Mouse (Mus musculus) cerebellum, adult 2 months (tissue): ENCODE results near the gene Insrr.

ENCODE experiments used
- CTCF ChIP-seq: fragments of 200-500 bp; IDR thresholded peaks from 2 replicates; pipeline ENCODE4 v1.5.1; 2011; ENCODE audit warnings: low read depth, mild to moderate bottlenecking, control low read depth, low read length, moderate library complexity, borderline replicate concordance; ENCODE audit not compliant: insufficient read depth
- POLR2A ChIP-seq: fragments of 200-500 bp; IDR thresholded peaks from 2 replicates; pipeline ENCODE4 v1.6.1; 2011; ENCODE audit warnings: low read length, control low read depth, borderline replicate concordance; ENCODE audit not compliant: insufficient read depth

GRCm38 (mm10) chr3:87846650-87847110 is 49.9 kb downstream of the Insrr start, which contains the start of gene Sh2d2a:
- no peak for TF ChIP-seq CTCF
- TF ChIP-seq POLR2A: no peak
